Mouse (Mus musculus) liver, embryonic 14.5 days (tissue): ENCODE results near the gene Pcp2. TPM values are rescaled to one million over a fixed set of nuclear protein-coding genes. Genes with fewer than 3 reads are reported as not detected.
"Not testable (repeated sequence)": the region's sequence is repeated elsewhere in the genome, so short reads cannot be mapped to it uniquely, and the experiment has no call there.

Experiments
- ATAC-seq: fragments of 200-750 bp; cut with Nextera tagmentation; 2 replicates; pipeline ENCODE4 v1.8.0; 2017; ENCODE audit warnings: moderate number of reproducible peaks, mild to moderate bottlenecking, moderate library complexity; ENCODE audit not compliant: insufficient read depth
- DNase-seq, 3 experiments: peaks; one replicate each; pipeline ENCODE4 v3.0.0-alpha.2; 2012 to 2013; ENCODE audit warnings: low read depth in 3 of 3, low spot score in 3 of 3
- H3K27ac ChIP-seq: fragments of 300-500 bp; sonication (generic); 2 replicates; pipeline ENCODE4 v1.5.1; 2014; ENCODE audit warnings: moderate library complexity, mild to moderate bottlenecking, control low read depth, inconsistent platforms
- H3K27me3 ChIP-seq: fragments of 300-500 bp; sonication (generic); 2 replicates; pipeline ENCODE4 v1.6.1; 2014; ENCODE audit warnings: mild to moderate bottlenecking, low read length, moderate library complexity; ENCODE audit not compliant: control insufficient read depth, insufficient read depth
- H3K36me3 ChIP-seq: fragments of 300-500 bp; sonication (generic); replicated peaks from 2 replicates; pipeline ENCODE4 v1.6.1; 2014; ENCODE audit warnings: low read depth; ENCODE audit not compliant: control insufficient read depth, insufficient read depth
- H3K4me1 ChIP-seq, 2 experiments: fragments of 200-500 bp in 1 of 2; fragments of 300-500 bp in 1 of 2; sonication (generic) in 1 of 2; replicated peaks; 2 replicates each; pipeline ENCODE4 v1.6.1; 2012 to 2014; ENCODE audit warnings: antibody characterized with exemption in 1 of 2, inconsistent platforms in 1 of 2, low read length in 1 of 2; ENCODE audit not compliant: control insufficient read depth in 2 of 2, insufficient read depth in 2 of 2
- H3K4me2 ChIP-seq: fragments of 300-500 bp; sonication (generic); 2 replicates; pipeline ENCODE4 v1.6.1; 2014; ENCODE audit warnings: low read depth, mild to moderate bottlenecking, control low read depth, moderate library complexity
- H3K4me3 ChIP-seq, 2 experiments: fragments of 200-500 bp in 1 of 2; fragments of 300-500 bp in 1 of 2; sonication (generic) in 1 of 2; 2 replicates each; pipeline ENCODE4 v1.5.1; 2012 to 2014; ENCODE audit warnings: low read depth in 2 of 2, low read length in 2 of 2, mild to moderate bottlenecking in 2 of 2, control low read depth in 1 of 2, inconsistent platforms in 1 of 2, moderate library complexity in 1 of 2; ENCODE audit not compliant: insufficient read depth in 1 of 2
- H3K9ac ChIP-seq: fragments of 300-500 bp; sonication (generic); replicated peaks from 2 replicates; pipeline ENCODE4 v1.6.1; 2014; ENCODE audit warnings: mild to moderate bottlenecking, control low read depth, moderate library complexity
- H3K9me3 ChIP-seq: fragments of 300-500 bp; sonication (generic); 2 replicates; pipeline ENCODE4 v1.6.1; 2016; ENCODE audit warnings: low read length, mixed read lengths; ENCODE audit not compliant: control insufficient read depth
- CTCF ChIP-seq: IDR thresholded peaks from 2 replicates; pipeline ENCODE4 v1.5.1; 2016; ENCODE audit warnings: antibody characterized with exemption, low read depth, control low read depth
- EP300 ChIP-seq: IDR thresholded peaks from 2 replicates; pipeline ENCODE4 v1.6.1; 2016; ENCODE audit warnings: antibody characterized with exemption, low read depth
- WGBS: fragments of 180-500 bp; shearing (Covaris S2); extraction: QIAGEN DNeasy Blood & Tissue Kit; methylation state at CpG from one replicate; pipeline ENCODE4 v1.1.7; 2014; ENCODE audit not compliant: insufficient replicate concordance; 5-methylcytosine and 5-hydroxymethylcytosine counted together
- polyA plus RNA-seq, 2 experiments: library from polyadenylated mRNA; depleted of rRNA in 1 of 2; stranded (reverse) in 1 of 2; unstranded in 1 of 2; fragments of >200 nt; fragmentation: Nextera tagmentation in 1 of 2; extraction: Ambion mirVana in 1 of 2; gene quantifications; 2 replicates each; pipeline versions ENCODE4 v1.2.1 to v1.2.3; 2012 to 2014

The Pcp2 gene
- polyA plus RNA-seq, 2 experiments: 0.19 TPM; not detected in 1

- no peaks in the 10 kb centered on the region for H3K36me3 ChIP-seq
- WGBS: 53% methylated on average over 3 of the region's 3 CpGs
- no peak for TF ChIP-seq EP300
- no peak for TF ChIP-seq CTCF
- H3K27me3 ChIP-seq: no peaks in the 10 kb centered on the region; the same call in 1 of the 2 replicates
- H3K9ac ChIP-seq: no peak overlapping the region
- H3K9me3 ChIP-seq: no peaks in the 10 kb centered on the region
- H3K27ac ChIP-seq: no peak overlapping the region
- H3K4me1 ChIP-seq: no peaks in the 10 kb centered on the region
- H3K4me3 ChIP-seq: no peak overlapping the region
- DNase-seq (no peak), ATAC-seq (no peak)
- H3K4me2 ChIP-seq: no peak overlapping the region
These were observed 31.9 kb downstream of the Pcp2 start for GRCm38 (mm10) chr8:3593470-3593869.

- H3K36me3 ChIP-seq: no peaks in the 10 kb centered on the region
- no peak overlapping the region for H3K27ac ChIP-seq
- H3K4me1 ChIP-seq: peaks cover 14% of the 10 kb centered on the region in 2 experiments
- H3K4me2 ChIP-seq: peak overlapping the region; percentile 85
- peak overlapping the region; percentile 61 to 66 for H3K4me3 ChIP-seq
- ATAC-seq (peak; percentile 23; the same call in 1 of the 2 replicates), DNase-seq (no peak)
- no peaks in the 10 kb centered on the region; the same call in 1 of the 2 replicates for H3K27me3 ChIP-seq
- no peaks in the 10 kb centered on the region for H3K9me3 ChIP-seq
- TF ChIP-seq CTCF: no peak
- no peak for TF ChIP-seq EP300
- WGBS: 14% methylated on average over 11 of the region's 11 CpGs
- peak overlapping the region; percentile 54 for H3K9ac ChIP-seq
These were observed 37.1 kb downstream of the Pcp2 start for GRCm38 (mm10) chr8:3588258-3588633.

GRCm38 (mm10) chr8:3587391-3588257 is 37.7 kb downstream of the Pcp2 start:
- DNase-seq (peak in 1 of 3 experiments; percentile 39), ATAC-seq (peak; percentile 73)
- 1% methylated on average over 76 of the region's 77 CpGs for WGBS
- TF ChIP-seq EP300 (no peak), CTCF (no peak)
- Histone ChIP-seq H3K9me3 (no peaks in the 10 kb centered on the region), H3K4me3 (peak overlapping the region; percentile 61 to 66), H3K4me2 (peak overlapping the region; percentile 85), H3K4me1 (peaks cover 14% of the 10 kb centered on the region in 2 experiments), H3K9ac (peak overlapping the region; percentile 54), H3K27ac (no peak overlapping the region), H3K27me3 (no peaks in the 10 kb centered on the region; the same call in 1 of the 2 replicates), H3K36me3 (no peaks in the 10 kb centered on the region)

- Histone ChIP-seq H3K4me1 (peaks cover 14% of the 10 kb centered on the region in 2 experiments), H3K4me2 (peak within 1 kb of the TSS; percentile 85), H3K27me3 (no peaks in the 10 kb centered on the region; the same call in 1 of the 2 replicates), H3K9ac (peak within 1 kb of the TSS; percentile 54), H3K4me3 (peak within 1 kb of the TSS; percentile 61 to 66), H3K9me3 (no peaks in the 10 kb centered on the region), H3K36me3 (no peaks in the 10 kb centered on the region), H3K27ac (no peak within 1 kb of the TSS)
- ATAC-seq: no peak
- DNase-seq: no peak
- TF ChIP-seq CTCF (no peak), EP300 (no peak)
- 6% methylated on average over 7 of the region's 7 CpGs for WGBS
These were observed 38.4 kb downstream of the Pcp2 start, which contains the start of gene Camsap3 for GRCm38 (mm10) chr8:3586993-3587390. TSS of gene Camsap3 (plus strand) at chr8:3587293.

- DNase-seq (no peak), ATAC-seq (peak; percentile 61)
- no peak overlapping the region for H3K27ac ChIP-seq
- H3K27me3 ChIP-seq: no peaks in the 10 kb centered on the region; the same call in 1 of the 2 replicates
- TF ChIP-seq EP300 (peak; percentile 54), CTCF (no peak)
- WGBS: 31% methylated on average over 2 of the region's 2 CpGs
- peak overlapping the region; percentile 85 for H3K4me2 ChIP-seq
- peaks cover 14% of the 10 kb centered on the region in 2 experiments for H3K4me1 ChIP-seq
- H3K9me3 ChIP-seq: no peaks in the 10 kb centered on the region
- H3K4me3 ChIP-seq: no peak overlapping the region
- H3K36me3 ChIP-seq: no peaks in the 10 kb centered on the region
- H3K9ac ChIP-seq: no peak overlapping the region
These were observed 38.9 kb downstream of the Pcp2 start for GRCm38 (mm10) chr8:3586452-3586851.

- H3K4me2 ChIP-seq, H3K4me1 ChIP-seq, H3K27ac ChIP-seq, H3K36me3 ChIP-seq, H3K9ac ChIP-seq, H3K27me3 ChIP-seq, H3K9me3 ChIP-seq, H3K4me3 ChIP-seq, ATAC-seq, DNase-seq: not testable (repeated sequence)
- WGBS: 50% methylated on average over 1 of the region's 3 CpGs
These were observed 43.4 kb downstream of the Pcp2 start for GRCm38 (mm10) chr8:3581961-3582360.
